Mouse (Mus musculus): ENCODE measurements around the gene Mrpl9. TPM values are rescaled to one million over a fixed set of nuclear protein-coding genes. Genes with fewer than 3 reads are reported as not detected.

The Mrpl9 gene
- polyA plus RNA-seq, 2 experiments: 33.3 to 35.1 TPM

GRCm38 (mm10) chr3:94483790-94484439, 40.8 kb downstream of the Mrpl9 start:
- no peaks in the 10 kb centered on the region for H3K9me3 ChIP-seq (ENCODE audit: control insufficient read depth, low read length)
- no peak overlapping the region for H3K4me2 ChIP-seq (ENCODE audit: low read depth)
- H3K27me3 ChIP-seq (ENCODE audit: control insufficient read depth, insufficient read depth, low read length): peaks cover 20% of the 10 kb centered on the region
- DNase-seq (ENCODE audit: low read depth in 3 of 3, low spot score in 3 of 3) (no peak), ATAC-seq (ENCODE audit: insufficient read depth) (no peak)
- WGBS (ENCODE audit: insufficient replicate concordance): 26% methylated on average over 20 of the region's 20 CpGs
- H3K36me3 ChIP-seq (replicated peaks; ENCODE audit: control insufficient read depth, insufficient read depth, low read depth): no peaks in the 10 kb centered on the region
- H3K9ac ChIP-seq (replicated peaks): no peak overlapping the region
- H3K4me1 ChIP-seq (replicated peaks; ENCODE audit: control insufficient read depth in 2 of 2, insufficient read depth in 2 of 2, low read length in 1 of 2): no peaks in the 10 kb centered on the region
- H3K27ac ChIP-seq: no peak overlapping the region
- TF ChIP-seq CTCF (IDR thresholded peaks at IDR 0.05; ENCODE audit: low read depth): no peak
- no peak for TF ChIP-seq EP300 (IDR thresholded peaks at IDR 0.05; ENCODE audit: low read depth)
- no peak overlapping the region for H3K4me3 ChIP-seq (ENCODE audit: insufficient read depth in 1 of 2, low read depth in 2 of 2, low read length in 2 of 2)

GRCm38 (mm10) chr3:94485922-94486321, 42.8 kb downstream of the Mrpl9 start:
- no peak for ATAC-seq (ENCODE audit: insufficient read depth)
- Histone ChIP-seq H3K36me3 (replicated peaks; ENCODE audit: control insufficient read depth, insufficient read depth, low read depth) (no peaks in the 10 kb centered on the region), H3K4me1 (replicated peaks; ENCODE audit: control insufficient read depth in 2 of 2, insufficient read depth in 2 of 2, low read length in 1 of 2) (no peaks in the 10 kb centered on the region), H3K27me3 (ENCODE audit: control insufficient read depth, insufficient read depth, low read length) (peaks cover 3% of the 10 kb centered on the region), H3K27ac (no peak overlapping the region), H3K4me2 (ENCODE audit: low read depth) (no peak overlapping the region), H3K9me3 (ENCODE audit: control insufficient read depth, low read length) (no peaks in the 10 kb centered on the region), H3K4me3 (ENCODE audit: insufficient read depth in 1 of 2, low read depth in 2 of 2, low read length in 2 of 2) (no peak overlapping the region), H3K9ac (replicated peaks) (no peak overlapping the region)
- DNase-seq (ENCODE audit: low read depth in 3 of 3, low spot score in 3 of 3): no peak
- TF ChIP-seq CTCF (IDR thresholded peaks at IDR 0.05; ENCODE audit: low read depth) (no peak), EP300 (IDR thresholded peaks at IDR 0.05; ENCODE audit: low read depth) (no peak)
- 66% methylated on average over 7 of the region's 7 CpGs for WGBS (ENCODE audit: insufficient replicate concordance)

- Histone ChIP-seq H3K9me3 (ENCODE audit: control insufficient read depth, low read length) (no peaks in the 10 kb centered on the region), H3K4me2 (ENCODE audit: low read depth) (no peak overlapping the region), H3K27ac (no peak overlapping the region), H3K9ac (replicated peaks) (no peak overlapping the region), H3K4me3 (ENCODE audit: insufficient read depth in 1 of 2, low read depth in 2 of 2, low read length in 2 of 2) (no peak overlapping the region), H3K4me1 (replicated peaks; ENCODE audit: control insufficient read depth in 2 of 2, insufficient read depth in 2 of 2, low read length in 1 of 2) (no peaks in the 10 kb centered on the region), H3K27me3 (ENCODE audit: control insufficient read depth, insufficient read depth, low read length) (no peaks in the 10 kb centered on the region), H3K36me3 (replicated peaks; ENCODE audit: control insufficient read depth, insufficient read depth, low read depth) (no peaks in the 10 kb centered on the region)
- ATAC-seq (ENCODE audit: insufficient read depth) (no peak), DNase-seq (ENCODE audit: low read depth in 3 of 3, low spot score in 3 of 3) (no peak)
- 61% methylated on average over 6 of the region's 6 CpGs for WGBS (ENCODE audit: insufficient replicate concordance)
- no peak for TF ChIP-seq CTCF (IDR thresholded peaks at IDR 0.05; ENCODE audit: low read depth)
- no peak for TF ChIP-seq EP300 (IDR thresholded peaks at IDR 0.05; ENCODE audit: low read depth)
These were observed 44.5 kb downstream of the Mrpl9 start for GRCm38 (mm10) chr3:94487581-94487980.

- no peak for ATAC-seq (ENCODE audit: insufficient read depth)
- Histone ChIP-seq H3K4me1 (replicated peaks; ENCODE audit: control insufficient read depth in 2 of 2, insufficient read depth in 2 of 2, low read length in 1 of 2) (no peaks in the 10 kb centered on the region), H3K4me3 (ENCODE audit: insufficient read depth in 1 of 2, low read depth in 2 of 2, low read length in 2 of 2) (no peak overlapping the region), H3K4me2 (ENCODE audit: low read depth) (no peak overlapping the region), H3K27ac (no peak overlapping the region), H3K36me3 (replicated peaks; ENCODE audit: control insufficient read depth, insufficient read depth, low read depth) (no peaks in the 10 kb centered on the region; the same call in 1 of the 2 replicates), H3K9ac (replicated peaks) (no peak overlapping the region), H3K9me3 (ENCODE audit: control insufficient read depth, low read length) (no peaks in the 10 kb centered on the region), H3K27me3 (ENCODE audit: control insufficient read depth, insufficient read depth, low read length) (no peaks in the 10 kb centered on the region)
- TF ChIP-seq CTCF (IDR thresholded peaks at IDR 0.05; ENCODE audit: low read depth) (no peak), EP300 (IDR thresholded peaks at IDR 0.05; ENCODE audit: low read depth) (no peak)
- WGBS (ENCODE audit: insufficient replicate concordance): 58% methylated on average over 4 of the region's 4 CpGs
- DNase-seq (ENCODE audit: low read depth in 3 of 3, low spot score in 3 of 3): no peak
These were observed 54.0 kb downstream of the Mrpl9 start for GRCm38 (mm10) chr3:94497162-94497561.

Other genes with a start within 250 kb of the Mrpl9 start
- not detected in 2 replicates for gene Gm5286, start 246.6 kb upstream of the Mrpl9 start, polyA plus RNA-seq (2012; rRNA removed)
- not detected in 2 replicates for gene Gm5286, start 246.6 kb upstream of the Mrpl9 start, polyA plus RNA-seq (2014; fragmentation: Nextera tagmentation; extraction: Ambion mirVana)
- not detected in 2 replicates for gene Gm4778, start 179.3 kb upstream of the Mrpl9 start, polyA plus RNA-seq (2012; rRNA removed)
- not detected in 2 replicates for gene Gm4778, start 179.3 kb upstream of the Mrpl9 start, polyA plus RNA-seq (2014; fragmentation: Nextera tagmentation; extraction: Ambion mirVana)
- gene Them4, start 133.2 kb upstream of the Mrpl9 start, polyA plus RNA-seq (2012; rRNA removed): 0.76 and 1.2 TPM in 2 replicates
- 2.7 and 2.8 TPM in 2 replicates for gene Them4, start 133.2 kb upstream of the Mrpl9 start, polyA plus RNA-seq (2014; fragmentation: Nextera tagmentation; extraction: Ambion mirVana)
- not detected in 2 replicates for gene Them5, start 101.2 kb upstream of the Mrpl9 start, polyA plus RNA-seq (2012; rRNA removed)
- gene Them5, start 101.2 kb upstream of the Mrpl9 start, polyA plus RNA-seq (2014; fragmentation: Nextera tagmentation; extraction: Ambion mirVana): not detected in 2 replicates
- 0.04 and 0.05 TPM in 2 replicates for gene C2cd4d, start 80.9 kb upstream of the Mrpl9 start, polyA plus RNA-seq (2012; rRNA removed)
- gene C2cd4d, start 80.9 kb upstream of the Mrpl9 start, polyA plus RNA-seq (2014; fragmentation: Nextera tagmentation; extraction: Ambion mirVana): 0.14 and 0.23 TPM in 2 replicates
- 0.75 and 0.78 TPM in 2 replicates for gene Rorc, start 70.5 kb upstream of the Mrpl9 start, polyA plus RNA-seq (2012; rRNA removed)
- 0.77 and 0.88 TPM in 2 replicates for gene Rorc, start 70.5 kb upstream of the Mrpl9 start, polyA plus RNA-seq (2014; fragmentation: Nextera tagmentation; extraction: Ambion mirVana)
- gene Lingo4, start 44.8 kb upstream of the Mrpl9 start, polyA plus RNA-seq (2012; rRNA removed): 0.01 TPM in 2 replicates
- 0.04 TPM in 1 of 2 replicates, not detected in the other for gene Lingo4, start 44.8 kb upstream of the Mrpl9 start, polyA plus RNA-seq (2014; fragmentation: Nextera tagmentation; extraction: Ambion mirVana)
- gene Tdrkh, start 30.0 kb upstream of the Mrpl9 start, polyA plus RNA-seq (2012; rRNA removed): 1.0 and 3.0 TPM in 2 replicates
- gene Tdrkh, start 30.0 kb upstream of the Mrpl9 start, polyA plus RNA-seq (2014; fragmentation: Nextera tagmentation; extraction: Ambion mirVana): 8.6 and 9.0 TPM in 2 replicates
- 0.02 TPM in 1 of 2 replicates, not detected in the other for gene Oaz3, start 597 bp downstream of the Mrpl9 start, polyA plus RNA-seq (2012; rRNA removed)
- gene Oaz3, start 597 bp downstream of the Mrpl9 start, polyA plus RNA-seq (2014; fragmentation: Nextera tagmentation; extraction: Ambion mirVana): not detected in 2 replicates
- gene Celf3, start 35.0 kb downstream of the Mrpl9 start, polyA plus RNA-seq (2012; rRNA removed): 0.07 and 0.79 TPM in 2 replicates
- not detected in 2 replicates for gene Celf3, start 35.0 kb downstream of the Mrpl9 start, polyA plus RNA-seq (2014; fragmentation: Nextera tagmentation; extraction: Ambion mirVana)
- gene Riiad1, start 37.0 kb downstream of the Mrpl9 start, polyA plus RNA-seq (2012; rRNA removed): not detected in 2 replicates
- not detected in 2 replicates for gene Riiad1, start 37.0 kb downstream of the Mrpl9 start, polyA plus RNA-seq (2014; fragmentation: Nextera tagmentation; extraction: Ambion mirVana)
- 4.3 and 5.6 TPM in 2 replicates for gene Snx27, start 139.4 kb downstream of the Mrpl9 start, polyA plus RNA-seq (2012; rRNA removed)
- gene Snx27, start 139.4 kb downstream of the Mrpl9 start, polyA plus RNA-seq (2014; fragmentation: Nextera tagmentation; extraction: Ambion mirVana): 8.8 and 9.7 TPM in 2 replicates
- gene Gm10972, start 199.8 kb downstream of the Mrpl9 start, polyA plus RNA-seq (2012; rRNA removed): not detected in 2 replicates
- gene Gm10972, start 199.8 kb downstream of the Mrpl9 start, polyA plus RNA-seq (2014; fragmentation: Nextera tagmentation; extraction: Ambion mirVana): not detected in 2 replicates
- gene Tuft1, start 215.6 kb downstream of the Mrpl9 start, polyA plus RNA-seq (2012; rRNA removed): 5.7 and 6.2 TPM in 2 replicates
- gene Tuft1, start 215.6 kb downstream of the Mrpl9 start, polyA plus RNA-seq (2014; fragmentation: Nextera tagmentation; extraction: Ambion mirVana): 7.4 and 7.8 TPM in 2 replicates

Measured in liver, embryonic 14.5 days (tissue).